Mouse (Mus musculus): ENCODE measurements around the gene Bcan.

Bcan gene

DNA sequence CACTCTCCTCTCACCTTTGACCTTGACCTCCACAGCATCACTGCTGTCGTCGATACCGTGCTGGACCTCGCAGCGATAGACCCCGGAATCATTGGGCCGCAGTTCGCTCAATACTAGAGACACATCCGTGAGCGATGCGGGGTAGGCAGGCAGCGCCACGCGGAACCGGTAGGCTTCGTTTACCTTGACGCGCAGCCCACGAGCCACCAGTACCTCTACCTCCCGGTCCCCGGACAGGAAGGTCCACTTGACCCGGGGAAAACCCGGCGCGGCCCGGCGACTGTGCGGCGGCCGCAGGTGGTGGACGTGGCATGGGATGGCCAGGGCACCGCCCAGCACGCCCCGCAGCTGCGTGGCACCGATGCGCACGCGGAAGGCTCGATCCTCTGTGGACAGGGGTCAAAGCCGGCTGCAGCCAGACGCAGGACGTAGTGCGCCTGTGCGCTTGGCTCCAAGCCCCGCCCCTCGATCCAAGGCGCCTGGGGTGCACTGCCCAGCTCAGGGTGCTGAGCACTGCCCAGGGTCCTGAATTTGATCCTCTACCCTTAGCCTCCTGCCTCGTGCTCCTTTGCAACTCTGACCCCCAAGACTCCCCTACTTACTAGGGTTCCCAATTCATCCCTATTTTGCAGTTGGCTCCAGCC lies 2.9 kb downstream of the Bcan start:
- in situ Hi-C loops (cut with MboI, MseI): no loop called here

DNA sequence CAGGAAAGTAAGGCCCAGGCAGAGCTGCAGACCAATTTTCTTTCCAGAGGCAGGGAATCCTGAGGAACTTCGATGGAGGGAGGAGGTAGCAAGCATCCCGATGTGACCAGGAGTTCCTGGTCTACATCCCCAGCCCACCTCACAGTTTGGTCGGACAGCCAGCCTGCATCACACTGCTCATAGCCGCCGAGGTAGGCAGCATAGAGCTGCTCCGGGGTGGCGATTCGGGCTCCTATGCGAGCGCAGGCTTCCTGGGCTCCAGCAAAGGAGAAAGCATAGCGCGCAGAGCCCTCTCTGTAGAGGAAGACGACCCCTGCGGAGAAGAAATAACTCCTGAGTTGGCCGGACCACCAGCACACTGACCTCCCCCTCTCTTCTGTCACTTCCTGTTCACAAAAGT lies 3.6 kb downstream of the Bcan start:
- in situ Hi-C loops (cut with MboI, MseI): no loop called here

- in situ Hi-C loops (cut with MboI, MseI): no loop called here
Observed at GRCm38 (mm10) chr3:87995331-87995730, 4.7 kb downstream of the Bcan start.

DNA sequence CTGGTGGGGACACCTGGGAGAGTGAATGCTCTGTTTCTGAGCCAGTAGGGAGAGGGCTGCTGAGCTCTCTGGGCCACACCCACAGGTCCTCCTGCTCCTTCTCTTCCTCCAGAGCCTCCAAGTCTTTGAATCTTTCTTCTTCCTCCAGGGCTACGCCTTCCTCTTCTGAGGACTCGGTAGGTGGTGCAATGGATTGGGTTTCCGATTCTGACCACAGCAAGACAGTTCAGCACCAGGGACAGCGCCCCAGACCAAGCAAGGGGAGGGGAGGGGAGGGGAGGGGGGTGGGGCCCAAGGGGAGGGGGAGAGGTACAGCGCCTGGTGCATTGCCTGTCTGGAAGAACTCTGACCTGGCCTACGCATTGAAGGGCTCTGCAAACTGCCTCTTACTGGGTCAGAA lies 6.6 kb downstream of the Bcan start:
- in situ Hi-C loops (cut with MboI, MseI): no loop called here

- in situ Hi-C loops (cut with MboI, MseI): loop anchor here (10.0 kb wide), 1 partner anchor 55 kb away; the partner anchor contains the start of genes Isg20l2 and Rrnad1
Observed at GRCm38 (mm10) chr3:87989935-87990334, 10.1 kb downstream of the Bcan start.

- in situ Hi-C loops (cut with MboI, MseI): loop anchor here (10.0 kb wide), 1 partner anchor 53 kb away; the partner anchor contains the start of genes Isg20l2 and Rrnad1
Observed at GRCm38 (mm10) chr3:87988068-87988467, 12.0 kb downstream of the Bcan start.

DNA sequence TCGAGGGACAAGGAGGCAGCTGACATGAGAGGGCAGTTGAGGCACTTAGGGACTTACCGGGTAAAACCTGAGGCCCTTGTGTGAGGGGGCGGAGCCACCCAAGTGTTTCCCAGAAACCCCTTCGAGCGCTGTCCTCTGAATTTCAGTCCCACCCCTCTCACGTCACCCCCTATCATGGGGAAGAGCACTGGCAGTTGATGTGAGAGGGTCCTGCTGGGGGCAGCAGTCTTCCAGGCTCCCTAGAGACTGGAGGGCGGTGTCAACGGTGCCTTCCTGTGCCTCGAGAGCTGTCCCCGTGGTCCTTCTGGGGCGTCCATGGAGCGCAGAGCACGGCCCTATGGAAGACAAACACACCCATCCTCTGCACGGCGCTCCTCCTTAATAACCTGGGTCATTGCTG lies 12.4 kb downstream of the Bcan start:
- in situ Hi-C loops (cut with MboI, MseI): loop anchor here (10.0 kb wide), 1 partner anchor 53 kb away; the partner anchor contains the start of genes Isg20l2 and Rrnad1

- in situ Hi-C loops (cut with MboI, MseI): loop anchor here (10.0 kb wide), 1 partner anchor 52 kb away; the partner anchor contains the start of genes Isg20l2 and Rrnad1
Observed at GRCm38 (mm10) chr3:87986868-87987267, 13.2 kb downstream of the Bcan start.

DNA sequence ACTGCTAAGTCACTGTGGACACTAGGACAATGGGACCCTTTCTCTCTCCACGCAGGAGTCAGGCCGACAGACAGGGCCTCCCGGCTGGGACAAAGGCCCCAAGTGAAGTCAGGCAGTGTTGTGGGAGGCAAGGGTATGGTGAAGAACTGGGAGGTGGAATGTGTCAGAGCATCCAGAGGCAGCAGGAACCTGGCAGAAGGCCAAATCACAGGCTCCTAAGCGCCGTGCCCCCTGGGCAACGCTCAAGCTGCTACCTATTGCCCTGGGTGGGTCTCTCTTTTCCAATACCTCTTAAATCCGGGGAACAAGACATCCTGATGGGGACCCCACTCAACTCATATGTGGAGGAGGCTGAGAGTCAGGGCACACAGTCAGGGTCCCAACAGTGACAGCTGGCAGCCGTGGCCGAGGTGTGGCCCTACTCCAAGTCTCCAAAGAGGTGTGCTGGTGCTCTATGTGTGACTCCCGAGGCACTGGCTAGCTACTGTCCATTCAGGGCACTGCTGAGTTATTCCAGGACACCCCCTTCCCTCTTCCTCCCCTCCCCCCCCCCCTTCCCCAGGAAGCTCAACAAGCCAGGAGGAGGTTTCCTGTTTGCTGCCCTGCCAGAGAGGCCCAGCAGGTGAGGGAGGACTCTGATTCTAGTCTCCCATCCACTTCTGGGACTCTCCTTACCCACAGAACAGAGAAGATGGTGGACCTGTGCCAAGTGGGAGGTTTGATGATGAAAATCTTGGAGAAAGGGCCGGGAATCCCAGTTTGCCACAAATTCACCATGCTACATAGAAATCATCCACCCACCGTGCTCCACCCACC lies 14.3 kb downstream of the Bcan start:
- in situ Hi-C loops (cut with MboI, MseI): loop anchor here (10.0 kb wide), 1 partner anchor 51 kb away; the partner anchor contains the start of genes Isg20l2 and Rrnad1

- in situ Hi-C loops (cut with MboI, MseI): loop anchor here (10.0 kb wide), 1 partner anchor 49 kb away; the partner anchor contains the start of genes Isg20l2 and Rrnad1
Observed at GRCm38 (mm10) chr3:87984094-87984493, 15.9 kb downstream of the Bcan start.

DNA sequence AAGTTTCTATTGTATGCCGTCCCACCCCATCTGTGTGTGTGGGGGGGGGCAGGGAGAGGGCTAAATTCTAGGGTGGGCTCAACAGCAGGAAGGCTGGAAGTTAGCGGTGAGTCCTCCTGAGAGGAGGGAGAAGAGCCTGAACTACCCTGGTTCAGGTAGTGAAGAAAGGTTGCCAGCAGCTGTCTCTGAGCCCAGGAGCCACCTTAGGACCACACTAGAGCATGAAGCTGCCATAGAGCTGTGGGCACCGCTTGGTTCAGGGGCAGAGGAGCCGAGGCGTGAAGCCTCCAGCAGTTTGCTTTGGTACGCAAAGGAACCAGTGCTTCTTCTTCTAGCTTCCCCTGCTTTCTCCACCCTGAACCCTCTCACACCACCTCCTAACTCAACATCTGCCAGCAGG lies 16.4 kb downstream of the Bcan start:
- in situ Hi-C loops (cut with MboI, MseI): loop anchor here (10.0 kb wide), 1 partner anchor 49 kb away; the partner anchor contains the start of genes Isg20l2 and Rrnad1

DNA sequence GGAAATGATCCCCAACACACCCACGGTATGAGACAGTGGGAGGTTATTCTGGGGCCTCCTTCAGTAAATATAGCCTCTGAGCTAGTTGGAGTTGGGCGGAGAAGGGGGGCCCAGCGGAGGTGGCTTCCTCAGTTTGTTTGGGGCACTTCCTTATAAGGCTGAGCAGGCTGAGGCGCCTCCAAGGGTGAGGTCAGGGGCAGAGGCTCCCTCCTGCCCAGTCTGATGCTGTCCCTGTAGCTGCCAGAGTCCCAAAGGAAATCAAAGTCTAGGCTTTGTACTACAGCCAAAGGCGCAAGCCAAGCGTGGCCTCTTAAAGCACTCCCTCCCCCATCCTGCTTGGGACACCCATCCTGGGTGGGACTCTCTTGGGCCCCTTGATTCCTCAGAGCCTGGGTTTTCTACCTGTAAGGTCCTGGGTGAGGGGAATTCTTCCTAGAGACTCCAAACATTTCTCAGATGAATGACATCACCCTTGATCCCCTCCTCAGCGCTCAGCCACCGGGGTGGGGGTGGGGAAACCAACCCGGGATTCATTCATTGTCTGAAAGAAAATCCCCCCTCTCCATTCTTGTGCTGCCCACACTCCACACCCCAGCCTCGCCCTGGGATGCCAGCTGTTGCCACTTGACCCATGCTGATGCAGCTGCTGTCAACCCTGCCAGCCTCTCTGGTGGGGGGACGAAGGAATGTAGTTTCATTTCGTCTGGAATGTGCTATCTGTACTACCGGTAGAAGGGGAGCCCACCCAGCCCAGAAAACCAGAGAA lies 17.0 kb downstream of the Bcan start:
- in situ Hi-C loops (cut with MboI, MseI): loop anchor here (10.0 kb wide), 1 partner anchor 48 kb away; the partner anchor contains the start of genes Isg20l2 and Rrnad1

- in situ Hi-C loops (cut with MboI, MseI): loop anchor here (10.0 kb wide), 1 partner anchor 47 kb away; the partner anchor contains the start of genes Isg20l2 and Rrnad1
Observed at GRCm38 (mm10) chr3:87981894-87982835, 17.9 kb downstream of the Bcan start.

GRCm38 (mm10) chr3:87981214-87981760 lies 18.7 kb downstream of the Bcan start:
- in situ Hi-C loops (cut with MboI, MseI): loop anchor here (10.0 kb wide), 1 partner anchor 46 kb away; the partner anchor contains the start of genes Isg20l2 and Rrnad1

DNA sequence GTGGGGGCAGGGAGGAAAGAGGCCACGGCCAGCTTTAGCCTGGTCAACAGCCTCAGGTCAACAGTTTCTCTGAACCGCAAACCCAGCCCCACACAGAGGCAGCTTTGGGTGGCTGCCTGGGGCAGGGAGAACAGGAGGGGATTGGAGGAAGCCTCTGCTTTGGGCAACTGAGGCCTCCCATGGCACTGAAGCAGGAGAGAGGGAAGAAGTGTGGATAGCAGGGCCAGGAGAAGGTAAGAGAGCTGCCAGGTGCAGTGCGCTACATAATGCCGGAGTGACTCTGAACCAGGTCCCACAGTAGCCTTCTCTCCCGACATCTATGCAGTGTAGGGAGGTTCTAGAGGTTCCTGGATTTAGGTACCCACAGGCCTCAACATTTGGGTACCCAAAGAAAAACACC lies 19.3 kb downstream of the Bcan start:
- in situ Hi-C loops (cut with MboI, MseI): loop anchor here (10.0 kb wide), 1 partner anchor 46 kb away; the partner anchor contains the start of genes Isg20l2 and Rrnad1

GRCm38 (mm10) chr3:87980085-87980484 lies 19.9 kb downstream of the Bcan start:
- in situ Hi-C loops (cut with MboI, MseI): loop anchor here (10.0 kb wide), 1 partner anchor 45 kb away; the partner anchor contains the start of genes Isg20l2 and Rrnad1

- in situ Hi-C loops (cut with MboI, MseI): no loop called here
Observed at GRCm38 (mm10) chr3:87979493-87979892, 20.5 kb downstream of the Bcan start.

DNA sequence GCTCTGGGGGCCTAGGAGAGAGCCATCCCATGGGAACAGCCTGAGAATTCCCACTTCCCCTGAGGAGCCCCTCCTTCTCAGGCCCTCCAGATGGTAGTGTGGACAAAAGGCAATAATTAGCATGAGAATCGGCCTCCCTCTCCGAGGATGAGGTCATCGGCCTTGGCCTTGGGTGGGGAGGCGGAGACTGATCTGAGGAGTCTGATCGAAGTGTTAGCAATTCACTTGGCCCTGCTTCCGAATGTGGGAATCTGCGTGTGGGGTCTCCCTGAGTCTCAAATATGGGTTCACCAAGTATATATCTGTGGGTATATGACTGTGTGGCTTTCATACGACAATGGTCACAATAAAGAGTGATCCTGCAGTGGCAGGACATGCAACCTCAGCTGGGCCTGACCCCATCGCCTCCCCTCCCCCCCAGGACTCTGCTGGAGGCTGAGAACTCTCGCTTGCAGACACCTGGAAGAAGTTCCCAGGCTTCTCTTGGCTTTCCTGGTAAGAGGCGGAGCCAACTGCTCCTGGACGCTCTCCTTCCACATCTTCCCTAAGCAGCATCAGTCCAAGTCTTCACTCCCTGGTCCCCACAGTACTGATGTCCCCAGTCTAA lies 25.5 kb downstream of the Bcan start:
- in situ Hi-C loops (cut with MboI, MseI): no loop called here

All from T-helper 1 cell (primary cell).